Mouse (Mus musculus) hindbrain, embryonic 15.5 days (tissue): ENCODE results near the gene Commd3. TPM values are rescaled to one million over a fixed set of nuclear protein-coding genes. Genes with fewer than 3 reads are reported as not detected.

Source experiments
- ATAC-seq: fragments of 200-750 bp; cut with Nextera tagmentation; 2 replicates; pipeline ENCODE4 v1.8.0; 2017; ENCODE audit warnings: low read depth, moderate number of reproducible peaks, moderate TSS enrichment; ENCODE audit not compliant: low FRiP score
- H3K27ac ChIP-seq: fragments of 300-500 bp; sonication (generic); replicated peaks from 2 replicates; pipeline ENCODE4 v1.5.1; 2015; ENCODE audit warnings: mild to moderate bottlenecking, inconsistent platforms
- H3K27me3 ChIP-seq: fragments of 300-500 bp; sonication (generic); 2 replicates; pipeline ENCODE4 v1.6.1; 2015; ENCODE audit warnings: control low read depth, inconsistent platforms
- H3K36me3 ChIP-seq: fragments of 300-500 bp; sonication (generic); 2 replicates; pipeline ENCODE4 v1.6.1; 2015; ENCODE audit warnings: control low read depth, inconsistent platforms
- H3K4me1 ChIP-seq: fragments of 300-500 bp; sonication (generic); replicated peaks from 2 replicates; pipeline ENCODE4 v1.6.1; 2015; ENCODE audit warnings: control low read depth, inconsistent platforms
- H3K4me2 ChIP-seq: fragments of 300-500 bp; sonication (generic); 2 replicates; pipeline ENCODE4 v1.6.1; 2015; ENCODE audit warnings: moderate library complexity, mild to moderate bottlenecking, inconsistent platforms
- H3K4me3 ChIP-seq: fragments of 300-500 bp; sonication (generic); 2 replicates; pipeline ENCODE4 v1.5.1; 2015; ENCODE audit warnings: mild to moderate bottlenecking, inconsistent platforms
- H3K9ac ChIP-seq: fragments of 300-500 bp; sonication (generic); 2 replicates; pipeline ENCODE4 v1.6.1; 2015; ENCODE audit warnings: inconsistent platforms
- H3K9me3 ChIP-seq: fragments of 300-500 bp; sonication (generic); 2 replicates; pipeline ENCODE4 v1.6.1; 2016; ENCODE audit warnings: control low read depth, inconsistent platforms
- WGBS: fragments of 180-500 bp; shearing (Covaris S2); methylation state at CpG from one replicate; pipeline ENCODE4 v1.1.7; 2015; 5-methylcytosine and 5-hydroxymethylcytosine counted together
- polyA plus RNA-seq: library from polyadenylated mRNA; unstranded; fragments of >200 nt; fragmentation: Nextera tagmentation; extraction: Ambion mirVana; gene quantifications from 2 replicates; pipeline ENCODE4 v1.2.1, GENCODE M21; 2015

Commd3 gene
- polyA plus RNA-seq = 174 and 175 TPM in 2 replicates

DNA sequence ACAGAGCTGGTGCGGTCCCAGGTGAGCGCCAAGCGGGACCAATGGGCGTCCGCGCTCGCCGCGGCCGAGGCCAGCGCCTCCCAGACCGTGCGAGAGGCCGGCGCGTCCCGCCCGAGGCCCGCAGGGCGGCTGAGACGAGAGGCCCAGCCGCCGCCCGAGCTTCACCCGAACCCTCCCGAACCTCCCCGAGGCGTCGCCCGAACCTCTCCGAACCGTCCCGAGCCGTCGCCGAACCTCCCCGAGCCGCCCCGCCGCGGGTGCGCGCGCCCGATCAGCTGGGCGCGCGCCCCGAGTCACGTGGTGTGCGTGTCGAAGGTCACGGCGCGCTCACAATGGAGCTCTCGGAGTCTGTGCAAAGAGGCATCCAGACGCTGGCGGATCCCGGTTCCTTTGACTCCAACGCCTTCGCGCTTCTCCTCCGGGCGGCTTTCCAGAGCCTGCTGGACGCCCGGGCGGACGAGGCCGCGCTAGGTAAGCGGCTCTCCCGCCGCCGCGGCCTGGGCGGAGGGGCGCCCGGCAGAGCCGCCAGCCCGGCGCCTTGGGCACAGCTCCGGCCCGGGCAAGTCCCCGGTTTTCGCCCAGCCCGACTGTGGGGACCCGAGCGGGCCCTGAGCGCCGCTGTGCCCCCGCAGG is at the start of gene Commd3:
Gene Commd3, plus strand, starts transcription at position 252 of the 633 bp plus-strand sequence.
- peak within 1 kb of the TSS; percentile 68 for H3K4me3 ChIP-seq
- peak; percentile 92 for ATAC-seq
- no peaks in the 10 kb centered on the region for H3K36me3 ChIP-seq
- H3K27me3 ChIP-seq = 0 out of 2 replicates have a peak, but pooled peaks cover 6% of the 10 kb centered on the region
- peak within 1 kb of the TSS; percentile 90 for H3K4me2 ChIP-seq
- peak within 1 kb of the TSS; percentile 98 for H3K27ac ChIP-seq
- under 1% methylated on average over 81 of the region's 91 CpGs for WGBS
- H3K9ac ChIP-seq = peak within 1 kb of the TSS; percentile 89
- H3K9me3 ChIP-seq = no peaks in the 10 kb centered on the region
- peaks cover 23% of the 10 kb centered on the region for H3K4me1 ChIP-seq

DNA sequence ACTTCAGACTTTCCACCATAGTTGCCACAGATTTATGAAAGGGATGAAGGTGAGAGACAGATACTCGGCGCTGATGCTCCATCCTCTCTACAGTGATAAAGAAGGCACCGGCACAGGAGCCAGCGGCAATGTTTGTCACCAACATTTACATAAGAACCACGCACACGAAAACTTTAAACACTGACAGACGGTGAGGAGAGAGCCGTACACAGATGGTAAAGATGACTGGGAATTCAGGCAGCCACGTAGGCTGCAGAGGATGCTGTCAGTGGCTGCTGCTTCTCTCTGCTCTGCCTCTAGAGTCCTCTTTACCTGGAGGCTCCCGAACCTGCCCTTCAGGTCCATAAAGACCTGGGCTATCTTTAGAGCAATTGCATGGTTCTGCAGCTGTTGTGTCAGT is 49.0 kb upstream of the Commd3 start:
- Histone ChIP-seq H3K4me1 (no peaks in the 10 kb centered on the region), H3K4me2 (no peak overlapping the region), H3K9ac (no peak overlapping the region), H3K27ac (no peak overlapping the region), H3K4me3 (no peak overlapping the region), H3K27me3 (no peaks in the 10 kb centered on the region), H3K9me3 (no peaks in the 10 kb centered on the region), H3K36me3 (no peaks in the 10 kb centered on the region)
- WGBS = 63% methylated on average over 10 of the region's 10 CpGs
- ATAC-seq = no peak

DNA sequence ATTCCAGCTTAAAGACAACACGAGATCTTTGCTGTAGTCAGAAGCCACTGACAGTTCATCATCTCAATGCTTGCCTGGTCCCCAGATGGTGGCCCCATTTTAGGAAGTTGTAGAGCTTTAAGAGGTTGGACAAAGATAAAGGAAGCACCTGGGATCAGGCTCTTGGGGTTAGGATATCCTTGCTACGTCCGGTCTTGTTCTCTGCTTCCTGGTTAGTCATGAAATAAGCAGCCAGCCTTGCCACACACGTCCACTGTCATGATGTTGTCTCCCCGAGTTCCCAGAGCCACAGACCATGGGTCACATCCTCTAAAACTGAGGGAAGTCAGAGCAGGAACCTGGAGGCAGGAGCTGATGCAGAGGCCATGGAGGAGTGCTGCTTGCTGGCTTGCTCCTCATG is 41.6 kb upstream of the Commd3 start:
- Histone ChIP-seq H3K27ac (no peak overlapping the region), H3K9ac (no peak overlapping the region), H3K36me3 (no peaks in the 10 kb centered on the region), H3K27me3 (no peaks in the 10 kb centered on the region), H3K4me2 (no peak overlapping the region), H3K4me1 (no peaks in the 10 kb centered on the region), H3K4me3 (no peak overlapping the region), H3K9me3 (no peaks in the 10 kb centered on the region)
- ATAC-seq = no peak
- WGBS = 77% methylated on average over 5 of the region's 5 CpGs

DNA sequence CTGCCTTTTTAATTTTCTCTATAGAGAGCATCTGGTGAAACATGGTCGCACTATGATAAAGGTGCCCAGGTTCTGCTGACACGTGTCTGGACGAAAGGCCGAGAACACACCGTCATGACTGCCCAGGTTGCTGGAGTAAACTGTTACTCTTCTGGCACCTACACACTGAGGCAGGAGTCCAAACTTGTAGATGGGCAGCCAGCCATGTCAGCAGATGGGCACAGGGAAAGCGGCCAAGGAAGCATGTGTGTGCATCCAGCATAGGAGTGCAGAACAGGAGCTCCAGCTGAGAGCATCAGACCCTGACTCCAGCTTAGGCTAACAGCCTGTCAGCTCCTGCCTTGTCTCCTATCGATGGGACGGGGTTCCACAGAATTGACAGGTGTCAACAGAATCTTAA is 37.1 kb upstream of the Commd3 start:
- no peak overlapping the region for H3K27ac ChIP-seq
- 66% methylated on average over 8 of the region's 8 CpGs for WGBS
- H3K27me3 ChIP-seq = no peaks in the 10 kb centered on the region
- no peaks in the 10 kb centered on the region for H3K9me3 ChIP-seq
- ATAC-seq = peak; percentile 91
- no peak overlapping the region for H3K4me2 ChIP-seq
- no peaks in the 10 kb centered on the region for H3K36me3 ChIP-seq
- no peaks in the 10 kb centered on the region for H3K4me1 ChIP-seq
- no peak overlapping the region for H3K9ac ChIP-seq
- H3K4me3 ChIP-seq = no peak overlapping the region

DNA sequence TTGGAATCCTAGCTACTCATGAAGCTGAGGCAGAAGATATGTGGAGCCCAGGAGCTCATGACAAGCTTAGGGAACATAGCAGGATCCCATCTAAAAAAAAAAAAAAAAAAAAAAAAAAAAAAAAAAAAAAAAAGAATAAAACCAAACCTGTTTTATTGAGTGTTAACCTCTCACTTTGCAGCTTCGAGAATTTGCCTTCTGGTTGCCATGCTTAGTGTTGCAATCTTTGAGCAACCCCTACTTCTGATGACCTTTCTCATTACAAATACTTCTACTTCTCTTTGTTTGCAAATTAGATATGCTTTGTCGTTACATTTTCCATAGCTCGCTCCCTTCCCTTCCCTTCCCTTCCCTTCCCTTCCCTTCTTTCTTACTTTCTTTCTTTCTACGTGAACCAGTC is 23.6 kb upstream of the Commd3 start:
- H3K4me3 ChIP-seq = no peak overlapping the region
- no peaks in the 10 kb centered on the region for H3K27me3 ChIP-seq
- 70% methylated on average over 4 of the region's 4 CpGs for WGBS
- H3K27ac ChIP-seq = no peak overlapping the region
- no peaks in the 10 kb centered on the region for H3K9me3 ChIP-seq
- H3K9ac ChIP-seq = no peak overlapping the region
- H3K4me2 ChIP-seq = no peak overlapping the region
- no peak for ATAC-seq
- H3K4me1 ChIP-seq = no peaks in the 10 kb centered on the region
- H3K36me3 ChIP-seq = no peaks in the 10 kb centered on the region

DNA sequence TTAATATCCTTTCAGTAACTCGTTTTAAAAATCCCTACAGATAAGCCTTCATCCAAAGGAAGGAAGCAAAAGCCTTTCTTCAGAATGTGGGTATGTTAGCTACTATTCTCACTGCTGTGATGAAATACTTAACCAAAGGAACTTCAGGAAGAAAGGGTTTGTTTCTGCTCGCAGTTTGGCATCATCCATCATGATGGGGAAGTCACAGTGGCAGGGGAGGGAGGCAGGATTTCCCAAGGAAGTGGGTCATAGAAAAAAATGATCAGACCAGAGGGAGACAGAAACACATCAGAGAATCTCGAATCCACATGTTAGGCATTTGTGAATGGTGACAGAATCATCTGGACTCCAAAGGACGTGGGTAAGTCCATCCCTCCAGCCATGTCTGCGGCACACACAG is 17.4 kb upstream of the Commd3 start:
- Histone ChIP-seq H3K4me2 (no peak overlapping the region), H3K9me3 (no peaks in the 10 kb centered on the region), H3K4me3 (no peak overlapping the region), H3K9ac (no peak overlapping the region), H3K27ac (no peak overlapping the region), H3K4me1 (no peaks in the 10 kb centered on the region), H3K36me3 (no peaks in the 10 kb centered on the region), H3K27me3 (no peaks in the 10 kb centered on the region)
- ATAC-seq = no peak
- 68% methylated on average over 5 of the region's 5 CpGs for WGBS

DNA sequence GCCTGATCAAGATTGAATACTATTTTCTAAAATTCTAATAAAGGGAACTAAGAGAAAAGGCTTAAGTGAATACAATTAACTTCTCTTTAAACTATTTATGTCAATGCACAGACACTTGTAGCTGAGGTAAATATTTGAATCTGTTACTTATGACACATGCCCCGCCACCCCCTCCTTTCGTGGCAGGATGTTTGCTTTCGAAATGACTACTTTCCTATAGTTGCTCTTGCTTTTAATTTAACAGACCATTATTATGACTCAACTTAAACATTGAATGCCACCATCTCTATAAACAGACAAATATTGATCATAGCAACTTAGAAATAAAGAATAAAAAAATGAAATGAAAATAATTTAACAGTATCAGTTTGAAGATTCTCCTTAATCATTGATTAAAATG is 8.2 kb upstream of the Commd3 start:
- WGBS = 97% methylated on average over 3 of the region's 3 CpGs
- no peaks in the 10 kb centered on the region for H3K9me3 ChIP-seq
- no peak overlapping the region for H3K9ac ChIP-seq
- no peak for ATAC-seq
- H3K4me1 ChIP-seq = no peaks in the 10 kb centered on the region
- no peak overlapping the region for H3K4me2 ChIP-seq
- no peaks in the 10 kb centered on the region for H3K36me3 ChIP-seq
- no peaks in the 10 kb centered on the region for H3K27me3 ChIP-seq
- H3K4me3 ChIP-seq = no peak overlapping the region
- H3K27ac ChIP-seq = no peak overlapping the region

DNA sequence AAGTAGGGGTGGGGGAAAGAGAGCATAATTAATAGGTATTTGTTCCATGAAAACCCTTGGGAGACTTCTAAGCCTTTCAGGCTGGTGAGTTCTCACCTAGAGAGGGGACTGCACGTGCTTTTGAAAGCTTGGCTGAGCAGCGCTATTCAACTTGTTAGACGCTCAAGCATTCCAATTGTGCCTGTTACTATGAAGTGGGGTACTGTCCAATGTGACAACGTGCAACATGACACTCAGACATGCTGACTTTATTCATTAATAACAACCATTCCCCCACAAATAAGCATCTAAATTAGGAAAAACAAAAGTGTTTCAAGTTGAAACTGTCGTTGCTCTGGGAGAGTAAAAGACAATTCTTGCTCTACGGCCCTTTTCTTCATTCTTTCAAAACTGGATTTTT is 1.1 kb upstream of the Commd3 start:
- ATAC-seq = no peak
- 0 out of 2 replicates have a peak, but pooled peaks cover 6% of the 10 kb centered on the region for H3K27me3 ChIP-seq
- H3K9ac ChIP-seq = no peak overlapping the region
- no peaks in the 10 kb centered on the region for H3K9me3 ChIP-seq
- H3K4me3 ChIP-seq = no peak overlapping the region
- no peak overlapping the region for H3K27ac ChIP-seq
- peaks cover 23% of the 10 kb centered on the region for H3K4me1 ChIP-seq
- no peaks in the 10 kb centered on the region for H3K36me3 ChIP-seq
- H3K4me2 ChIP-seq = peak overlapping the region; percentile 20
- 9% methylated on average over 6 of the region's 6 CpGs for WGBS

DNA sequence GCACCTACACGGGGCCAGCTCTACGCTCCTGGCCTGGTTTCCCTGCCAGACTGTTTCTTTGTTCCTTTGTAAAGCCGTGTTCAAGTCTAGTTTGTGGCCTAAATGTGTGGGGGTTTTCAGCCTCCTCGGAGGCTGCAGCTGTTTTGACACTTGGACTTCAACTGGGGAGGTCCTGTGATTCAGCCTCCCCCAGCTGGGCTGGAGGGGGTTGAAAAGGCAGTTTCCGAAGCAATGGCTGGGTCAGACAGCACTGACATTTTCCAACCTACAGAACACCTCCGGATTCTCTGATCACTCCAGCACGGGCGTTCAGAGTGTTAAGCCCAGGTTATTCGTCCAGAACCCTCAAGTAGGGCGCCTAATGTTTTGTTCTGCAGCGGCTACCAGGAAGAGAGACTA is 581 bp downstream of the Commd3 start:
- H3K4me3 ChIP-seq = peak overlapping the region; percentile 68
- ATAC-seq = no peak
- no peaks in the 10 kb centered on the region for H3K9me3 ChIP-seq
- peak overlapping the region; percentile 98 for H3K27ac ChIP-seq
- peak overlapping the region; percentile 89 for H3K9ac ChIP-seq
- H3K4me2 ChIP-seq = peak overlapping the region; percentile 90
- 0 out of 2 replicates have a peak, but pooled peaks cover 6% of the 10 kb centered on the region for H3K27me3 ChIP-seq
- H3K4me1 ChIP-seq = peaks cover 24% of the 10 kb centered on the region
- 1% methylated on average over 11 of the region's 11 CpGs for WGBS
- H3K36me3 ChIP-seq = no peaks in the 10 kb centered on the region

DNA sequence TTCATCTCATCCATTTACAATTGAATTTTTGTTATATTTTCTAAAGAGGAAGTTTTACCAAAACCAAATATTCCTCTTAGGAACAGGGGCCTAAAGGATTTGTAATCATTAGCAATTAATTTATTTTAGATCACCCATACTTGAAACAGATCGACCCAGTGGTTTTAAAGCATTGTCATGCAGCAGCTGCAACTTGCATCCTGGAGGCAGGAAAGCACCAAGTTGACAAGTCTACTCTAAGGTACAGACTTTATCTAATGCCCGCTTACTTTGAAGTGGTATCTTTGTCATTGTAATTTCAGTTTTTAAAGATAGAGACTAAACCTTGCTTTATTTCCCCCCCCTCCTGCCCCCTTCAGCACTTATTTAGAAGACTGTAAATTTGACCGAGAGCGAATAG is 1.6 kb downstream of the Commd3 start:
- 60% methylated on average over 4 of the region's 4 CpGs for whole genome bisulfite sequencing
- H3K27ac ChIP-seq = no peak overlapping the region
- no peak for ATAC-seq
- peaks cover 33% of the 10 kb centered on the region for H3K4me1 ChIP-seq
- H3K4me3 ChIP-seq = no peak overlapping the region
- H3K9me3 ChIP-seq = no peaks in the 10 kb centered on the region
- no peaks in the 10 kb centered on the region for H3K36me3 ChIP-seq
- no peak overlapping the region for H3K9ac ChIP-seq
- 0 out of 2 replicates have a peak, but pooled peaks cover 6% of the 10 kb centered on the region for H3K27me3 ChIP-seq
- H3K4me2 ChIP-seq = peak overlapping the region; percentile 90; the same call in 1 of the 2 replicates

DNA sequence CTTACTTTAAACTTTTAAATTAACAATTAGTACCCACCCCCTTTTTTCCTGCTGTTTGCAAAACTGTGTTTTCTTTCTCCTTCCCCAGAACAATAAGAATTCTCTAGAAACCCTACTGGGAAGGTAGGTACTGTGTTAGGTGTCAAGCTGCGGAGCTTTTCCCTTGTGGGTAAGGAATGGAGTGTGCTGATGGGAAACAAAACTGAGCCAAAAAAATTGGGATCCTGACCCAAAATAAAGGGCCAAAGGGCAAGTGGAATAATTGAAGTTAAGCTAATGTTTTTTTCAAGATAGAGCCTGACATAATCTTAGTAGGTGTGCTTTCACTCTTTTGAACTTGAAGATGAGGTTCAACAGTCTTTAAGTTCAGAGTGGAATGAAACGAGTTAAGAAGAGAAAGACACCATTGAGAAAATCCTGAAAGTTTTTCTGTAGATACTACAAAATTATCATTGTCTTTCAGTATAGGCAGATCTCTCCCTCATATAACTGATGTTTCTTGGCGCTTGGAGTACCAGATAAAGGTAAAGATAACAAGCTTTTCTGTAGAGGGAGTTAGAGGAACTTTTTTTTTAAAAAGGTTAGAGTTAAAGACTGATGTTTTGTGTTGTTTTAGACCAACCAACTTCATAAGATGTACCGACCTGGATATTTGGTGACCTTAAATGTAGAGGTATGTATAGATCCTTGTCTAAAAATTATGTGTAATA is 2.2 kb downstream of the Commd3 start:
- no peak for ATAC-seq
- Histone ChIP-seq H3K27ac (no peak overlapping the region), H3K4me2 (no peak overlapping the region), H3K9me3 (no peaks in the 10 kb centered on the region), H3K9ac (no peak overlapping the region), H3K4me3 (no peak overlapping the region), H3K27me3 (peaks cover 10% of the 10 kb centered on the region), H3K36me3 (no peaks in the 10 kb centered on the region), H3K4me1 (peaks cover 37% of the 10 kb centered on the region)
- WGBS = 62% methylated on average over 4 of the region's 4 CpGs

DNA sequence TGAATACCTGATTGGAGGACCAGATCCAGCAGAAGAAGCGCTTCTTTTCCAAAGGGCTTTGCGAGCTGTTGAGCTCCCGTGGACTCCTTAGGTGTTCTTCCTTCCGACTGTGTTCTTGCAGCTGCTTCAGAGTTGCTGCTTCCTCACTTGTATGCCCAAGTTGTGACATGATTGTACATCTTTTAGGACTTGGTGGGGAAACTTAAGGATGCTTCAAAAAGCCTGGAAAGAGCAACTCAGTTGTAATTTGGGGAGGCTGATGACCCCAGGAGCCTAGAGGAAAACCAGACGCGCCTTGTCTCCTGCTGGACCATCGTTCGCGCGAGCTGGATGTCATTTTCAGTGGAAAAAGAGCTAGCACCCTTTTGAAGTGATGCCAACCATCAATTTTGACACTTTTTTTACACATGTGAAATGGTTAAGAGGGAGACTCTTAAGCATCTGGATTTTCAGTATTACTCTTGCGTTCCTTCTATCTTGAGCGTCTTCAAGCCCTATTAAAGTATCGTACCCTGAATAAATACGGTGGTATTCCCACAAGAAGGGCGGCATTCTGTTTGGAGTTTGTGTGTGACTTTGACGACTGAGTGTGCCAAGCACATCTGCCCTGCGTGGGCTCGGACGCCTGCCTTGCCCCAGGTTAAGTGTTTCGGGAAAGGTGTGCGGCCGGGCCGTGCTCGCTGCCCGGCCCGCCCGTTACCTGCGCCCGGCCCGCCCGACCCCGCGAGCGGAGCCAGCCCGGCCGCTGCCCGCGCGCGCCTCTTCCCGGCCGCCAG is 3.7 kb downstream of the Commd3 start:
- no peaks in the 10 kb centered on the region for H3K36me3 ChIP-seq
- H3K9me3 ChIP-seq = no peaks in the 10 kb centered on the region
- H3K9ac ChIP-seq = peak overlapping the region; percentile 80
- peak overlapping the region; percentile 94 for H3K27ac ChIP-seq
- 8% methylated on average over 42 of the region's 42 CpGs for WGBS
- ATAC-seq = no peak
- H3K4me2 ChIP-seq = peak overlapping the region; percentile 87
- H3K27me3 ChIP-seq = peaks cover 24% of the 10 kb centered on the region
- peak overlapping the region; percentile 81 for H3K4me3 ChIP-seq
- peaks cover 46% of the 10 kb centered on the region for H3K4me1 ChIP-seq
